Comparison of ENCODE assay signal across 15 mouse cellular contexts in genomic region chr9:106341313-106341686, GRCm38 (mm10). TPM values are rescaled to one million over a fixed set of nuclear protein-coding genes. Genes with fewer than 3 reads are reported as not detected.
A peak's percentile ranks its signal among the peaks of the same experiment; 100 is the strongest.
DNase-seq lines count a peak whose midpoint lies in the region; ATAC-seq and TF ChIP-seq lines count a peak whose summit lies in the region.
"Had no signal": no experiment of that assay in that cellular context is flagged by ENCODE, and none has a peak within 500 bp of the region (broad histone marks: within the 10 kb centered on the region; RNA-seq: fewer than 3 reads in every experiment).

No protein-coding gene starts in this region.

- H3K4me1 ChIP-seq in embryonic facial prominence, embryonic 15.5 days: peaks cover 82% of the 10 kb centered on the region
- H3K4me1 ChIP-seq in stomach, embryonic 15.5 days: peaks cover 38% of the 10 kb centered on the region

- no peak for TF ChIP-seq CTCF in left cerebral cortex, adult 2 months (IDR thresholded peaks at IDR 0.05)

- no peaks in the 10 kb centered on the region for H3K36me3 ChIP-seq in embryonic facial prominence, embryonic 15.5 days
- H3K36me3 ChIP-seq in stomach, embryonic 15.5 days: no peaks in the 10 kb centered on the region
- H3K36me3 ChIP-seq: midbrain, embryonic 12.5 days had no signal

- no peak overlapping the region for H3K4me3 ChIP-seq in left cerebral cortex, adult 2 months
- H3K4me3 ChIP-seq in embryonic facial prominence, embryonic 15.5 days (replicated peaks): no peak overlapping the region
- no peak overlapping the region for H3K4me3 ChIP-seq in stomach, embryonic 15.5 days (replicated peaks)
- H3K4me3 ChIP-seq: forebrain, embryonic 13.5 days; midbrain, embryonic 12.5 days had no signal

- ATAC-seq in embryonic facial prominence, embryonic 15.5 days (ENCODE audit: insufficient number of reproducible peaks, low FRiP score, low TSS enrichment, low read depth): no peak
- no peak for ATAC-seq in stomach, embryonic 15.5 days (ENCODE audit: insufficient read depth, low FRiP score, low read depth)
- no peak for ATAC-seq in cerebellum, adult (ENCODE audit: insufficient number of reproducible peaks, low FRiP score, low TSS enrichment)
- ATAC-seq: forebrain, embryonic 13.5 days; Patski had no signal

- no peak overlapping the region for H3K9ac ChIP-seq in embryonic facial prominence, embryonic 15.5 days
- H3K9ac ChIP-seq in stomach, embryonic 15.5 days: no peak overlapping the region
- H3K9ac ChIP-seq: forebrain, embryonic 13.5 days; midbrain, embryonic 12.5 days had no signal

- no peak for DNase-seq in left cerebral cortex, adult 2 months (ENCODE audit: extremely low spot score in 1 of 2, low spot score in 2 of 2)
- DNase-seq in left cerebral cortex, postnatal 36 days (ENCODE audit: low spot score in 2 of 2): no peak
- DNase-seq in kidney, postnatal 14 days: peak; percentile 47
- DNase-seq in cerebellum, adult 8-10 months: no peak
- DNase-seq: adrenal gland, postnatal 10 days; heart, postnatal 10 days; lung, adult 18-20 months; thymus, postnatal 36 days had no signal

- 32% methylated on average over 3 of the region's 3 CpGs for WGBS in embryonic facial prominence, embryonic 15.5 days
- WGBS in stomach, embryonic 15.5 days: 52% methylated on average over 3 of the region's 3 CpGs

- H3K9me3 ChIP-seq in embryonic facial prominence, embryonic 15.5 days (replicated peaks): no peaks in the 10 kb centered on the region
- no peaks in the 10 kb centered on the region for H3K9me3 ChIP-seq in stomach, embryonic 15.5 days
- H3K9me3 ChIP-seq: forebrain, embryonic 13.5 days; midbrain, embryonic 12.5 days had no signal

- H3K4me2 ChIP-seq in embryonic facial prominence, embryonic 15.5 days (replicated peaks): no peak overlapping the region
- no peak overlapping the region for H3K4me2 ChIP-seq in stomach, embryonic 15.5 days
- H3K4me2 ChIP-seq: forebrain, embryonic 13.5 days; midbrain, embryonic 12.5 days had no signal

- no peaks in the 10 kb centered on the region for H3K27me3 ChIP-seq in embryonic facial prominence, embryonic 15.5 days
- no peaks in the 10 kb centered on the region for H3K27me3 ChIP-seq in stomach, embryonic 15.5 days (replicated peaks)
- H3K27me3 ChIP-seq: CH12.LX; forebrain, embryonic 13.5 days; midbrain, embryonic 12.5 days; Patski had no signal

- H3K27ac ChIP-seq in left cerebral cortex, adult 2 months: peak overlapping the region; percentile 50
- peak overlapping the region; percentile 92 for H3K27ac ChIP-seq in embryonic facial prominence, embryonic 15.5 days (replicated peaks)
- H3K27ac ChIP-seq in stomach, embryonic 15.5 days: peak overlapping the region; percentile 74
- H3K27ac ChIP-seq: forebrain, embryonic 13.5 days; midbrain, embryonic 12.5 days had no signal

- intact Hi-C loops in left cerebral cortex, adult 2 months (cut with DNase I): no loop called here
- intact Hi-C loops in left cerebral cortex, postnatal 36 days (cut with DNase I): loop anchor here (5.0 kb wide), 1 partner anchor 34 kb away; no protein-coding TSS in a partner anchor

RNA-seq across cellular contexts. Expression of gene Dusp7, which starts 27.1 kb away (rescaled TPM):
- 100 to 1,000 TPM; 105 to 115 TPM for total RNA-seq in left cerebral cortex, adult 2 months (2021)
- total RNA-seq in left cerebral cortex, postnatal 36 days (2021): 100 to 1,000 TPM; 103 to 118 TPM
- 42.3 and 44.2 TPM in 2 replicates for polyA plus RNA-seq in embryonic facial prominence, embryonic 15.5 days (2015; fragmentation: Nextera tagmentation; extraction: Ambion mirVana)
- 16.8 and 17.1 TPM in 2 replicates for polyA plus RNA-seq in stomach, embryonic 15.5 days (2015; fragmentation: Nextera tagmentation; extraction: Ambion mirVana)
